Mouse (Mus musculus): ENCODE measurements around the gene Cyp2d10.
"Not testable (repeated sequence)": the region's sequence is repeated elsewhere in the genome, so short reads cannot be mapped to it uniquely, and the experiment has no call there.

The Cyp2d10 gene

DNA sequence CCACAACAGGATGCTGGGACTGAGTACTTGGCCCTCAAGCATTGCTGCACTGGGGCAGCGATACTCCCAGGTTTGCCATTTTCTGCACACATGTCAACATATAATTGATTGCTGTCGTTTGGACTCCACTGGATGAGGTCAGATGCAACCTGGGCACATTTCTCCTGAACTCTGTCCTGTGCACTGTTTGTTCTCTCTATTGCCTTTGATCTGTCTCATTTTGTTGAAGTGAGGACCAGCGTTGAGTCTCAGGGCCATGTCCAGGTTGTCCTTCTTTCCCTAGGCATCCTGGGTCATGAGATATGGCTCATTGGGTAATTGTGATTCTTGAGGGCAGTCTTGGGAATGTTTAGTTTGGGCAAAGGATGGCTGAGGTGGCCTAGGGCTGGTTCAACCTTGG, 11.0 kb downstream of the Cyp2d10 start:
- DNase-seq (ENCODE audit: low spot score), result not testable (repeated sequence)

DNA sequence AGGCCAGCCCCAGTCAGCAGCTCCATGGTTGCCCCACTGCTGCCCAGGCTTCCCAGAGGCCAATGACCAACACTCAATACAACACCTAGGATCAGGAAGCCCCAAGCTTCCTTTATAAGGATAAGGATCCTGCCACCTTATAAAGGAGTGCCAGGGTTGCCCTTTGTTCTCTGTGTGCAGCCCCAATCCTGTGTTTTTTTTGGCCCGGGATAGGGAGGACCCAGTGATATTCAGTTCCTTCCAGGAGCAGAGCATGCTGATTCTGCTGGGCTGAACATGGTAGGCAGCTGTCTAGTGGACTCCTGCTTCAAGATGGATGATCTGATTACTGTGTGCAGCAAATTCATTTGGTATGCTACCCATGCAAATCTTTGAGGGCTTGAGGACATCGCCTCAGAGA, 13.1 kb downstream of the Cyp2d10 start, which contains the start of gene Cyp2d11:
Gene Cyp2d11 (minus strand): TSS at position 101 of the 400 bp plus-strand sequence.
- not testable (repeated sequence) for DNase-seq (ENCODE audit: low spot score)

DNA sequence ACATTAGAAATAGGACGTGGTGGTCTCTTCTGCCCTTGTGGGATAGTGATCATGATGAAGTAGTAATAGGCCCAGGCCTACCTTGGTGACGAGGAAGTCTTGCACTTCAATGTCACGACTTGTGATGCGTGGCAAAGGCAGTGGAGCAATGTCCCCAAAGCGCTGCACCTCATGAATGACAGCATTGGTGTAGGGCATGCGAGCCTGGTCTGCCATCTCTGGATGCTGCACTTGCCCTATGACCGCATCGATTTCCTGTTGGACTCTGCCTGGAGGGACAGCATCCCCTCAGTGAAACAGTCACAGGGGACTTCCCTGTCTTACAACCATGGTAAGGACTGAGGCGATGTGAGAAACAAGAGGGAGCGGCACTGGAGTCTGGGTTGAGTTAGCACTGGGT, 17.1 kb downstream of the Cyp2d10 start:
- not testable (repeated sequence) for DNase-seq (ENCODE audit: low spot score)

GRCm38 (mm10) chr15:82385729-82386128, 21.3 kb downstream of the Cyp2d10 start:
- DNase-seq (ENCODE audit: low spot score), result no peak

GRCm38 (mm10) chr15:82382441-82382840, 24.6 kb downstream of the Cyp2d10 start:
- no peak for DNase-seq (ENCODE audit: low spot score)

GRCm38 (mm10) chr15:82380714-82381062, 26.3 kb downstream of the Cyp2d10 start:
- DNase-seq (ENCODE audit: low spot score), result no peak

- peak; percentile 59 for DNase-seq (ENCODE audit: low spot score)
These were observed 26.9 kb downstream of the Cyp2d10 start, which contains the start of gene Cyp2d22 for GRCm38 (mm10) chr15:82379871-82380713. Gene Cyp2d22 (minus strand): TSS chr15:82380260.

GRCm38 (mm10) chr15:82379511-82379870, 27.5 kb downstream of the Cyp2d10 start:
- no peak for DNase-seq (ENCODE audit: low spot score)

GRCm38 (mm10) chr15:82378261-82379180, 28.5 kb downstream of the Cyp2d10 start:
- DNase-seq (ENCODE audit: low spot score), result peak; percentile 44

- DNase-seq (ENCODE audit: low spot score), result no peak
These were observed 29.3 kb downstream of the Cyp2d10 start for GRCm38 (mm10) chr15:82377701-82378100.

- DNase-seq (ENCODE audit: low spot score), result peak; percentile 81
These were observed 30.4 kb downstream of the Cyp2d10 start for GRCm38 (mm10) chr15:82376393-82377138.

- no peak for DNase-seq (ENCODE audit: low spot score)
These were observed 31.1 kb downstream of the Cyp2d10 start for GRCm38 (mm10) chr15:82375855-82376254.

- DNase-seq (ENCODE audit: low spot score), result no peak
These were observed 32.6 kb downstream of the Cyp2d10 start for GRCm38 (mm10) chr15:82374437-82374836.

- DNase-seq (ENCODE audit: low spot score), result no peak
These were observed 34.0 kb downstream of the Cyp2d10 start for GRCm38 (mm10) chr15:82372991-82373390.

DNA sequence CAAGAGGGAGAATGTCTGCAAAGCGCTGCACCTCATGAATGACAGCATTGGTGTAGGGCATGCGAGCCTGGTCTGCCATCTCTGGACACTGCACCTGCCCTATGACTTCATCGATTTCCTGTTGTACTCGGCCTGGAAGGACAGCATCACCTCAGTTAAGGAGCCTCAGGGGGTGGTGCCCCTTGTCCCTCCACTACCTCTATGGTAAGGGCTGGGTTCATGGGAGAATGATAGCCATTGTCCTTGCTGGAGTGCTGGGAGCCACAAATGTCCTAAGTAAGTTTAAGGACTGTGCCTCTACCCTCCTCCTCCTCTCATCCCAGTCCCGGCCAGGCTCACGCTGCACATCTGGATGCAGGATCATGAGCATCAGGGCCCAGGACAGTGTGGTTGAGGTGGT, 34.5 kb downstream of the Cyp2d10 start:
- DNase-seq (ENCODE audit: low spot score), result no peak

- no peak for DNase-seq (ENCODE audit: low spot score)
These were observed 38.1 kb downstream of the Cyp2d10 start for GRCm38 (mm10) chr15:82368851-82369250.

- DNase-seq (ENCODE audit: low spot score), result no peak
These were observed 38.8 kb downstream of the Cyp2d10 start for GRCm38 (mm10) chr15:82368146-82368545.

GRCm38 (mm10) chr15:82364561-82364960, 42.4 kb downstream of the Cyp2d10 start:
- not testable (repeated sequence) for DNase-seq (ENCODE audit: low spot score)

- not testable (repeated sequence) for DNase-seq (ENCODE audit: low spot score)
These were observed 43.2 kb downstream of the Cyp2d10 start for GRCm38 (mm10) chr15:82363801-82364200.

DNA sequence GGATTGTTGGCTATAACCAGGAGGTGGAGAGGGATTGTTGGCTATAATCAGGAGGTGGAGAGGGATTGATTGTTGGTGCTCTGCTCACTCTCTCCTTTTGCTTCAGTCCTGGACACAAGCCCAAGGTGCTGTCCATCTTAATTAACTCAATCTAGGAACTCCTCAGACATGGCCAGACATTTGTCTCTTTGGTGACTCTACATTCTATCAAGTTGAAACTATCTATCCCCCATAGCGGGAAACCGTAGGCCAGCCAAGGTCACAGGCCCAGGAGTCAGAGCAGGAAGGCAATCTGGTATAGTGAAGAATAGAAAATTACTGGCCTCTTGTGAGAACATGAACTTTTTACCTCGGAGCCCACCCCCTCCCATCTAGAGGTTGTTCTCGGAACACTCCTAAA, 44.8 kb downstream of the Cyp2d10 start:
- no peak for DNase-seq (ENCODE audit: low spot score)

- DNase-seq (ENCODE audit: low spot score), result no peak
These were observed 45.5 kb downstream of the Cyp2d10 start for GRCm38 (mm10) chr15:82361459-82362018.
